Mouse (Mus musculus): ENCODE results near the gene Cat. TPM values are rescaled to one million over a fixed set of nuclear protein-coding genes. Genes with fewer than 3 reads are reported as not detected.

Gene Cat
- polyA plus RNA-seq, 1 experiment from 2014 or later = 92.1 TPM

GRCm38 (mm10) chr2:103455748-103456147, 29.2 kb downstream of the Cat start:
- Histone ChIP-seq H3K9me3 (no peaks in the 10 kb centered on the region), H3K4me2 (no peak overlapping the region), H3K27ac (replicated peaks) (no peak overlapping the region), H3K4me1 (replicated peaks) (no peaks in the 10 kb centered on the region), H3K36me3 (peaks cover 74% of the 10 kb centered on the region), H3K9ac (no peak overlapping the region), H3K4me3 (no peak overlapping the region), H3K27me3 (no peaks in the 10 kb centered on the region)
- no peak for ATAC-seq (ENCODE audit: low read depth)
- WGBS = 97% methylated on average over 7 of the region's 7 CpGs

- WGBS = 90% methylated on average over 5 of the region's 5 CpGs
- H3K9me3 ChIP-seq = no peaks in the 10 kb centered on the region
- no peak for ATAC-seq (ENCODE audit: low read depth)
- H3K9ac ChIP-seq = no peak overlapping the region
- no peaks in the 10 kb centered on the region for H3K27me3 ChIP-seq
- no peak overlapping the region for H3K4me3 ChIP-seq
- no peak overlapping the region for H3K4me2 ChIP-seq
- no peaks in the 10 kb centered on the region for H3K4me1 ChIP-seq (replicated peaks)
- H3K27ac ChIP-seq (replicated peaks) = no peak overlapping the region
- peaks cover 44% of the 10 kb centered on the region for H3K36me3 ChIP-seq
Observed at GRCm38 (mm10) chr2:103452550-103452949, 32.4 kb downstream of the Cat start.

DNA sequence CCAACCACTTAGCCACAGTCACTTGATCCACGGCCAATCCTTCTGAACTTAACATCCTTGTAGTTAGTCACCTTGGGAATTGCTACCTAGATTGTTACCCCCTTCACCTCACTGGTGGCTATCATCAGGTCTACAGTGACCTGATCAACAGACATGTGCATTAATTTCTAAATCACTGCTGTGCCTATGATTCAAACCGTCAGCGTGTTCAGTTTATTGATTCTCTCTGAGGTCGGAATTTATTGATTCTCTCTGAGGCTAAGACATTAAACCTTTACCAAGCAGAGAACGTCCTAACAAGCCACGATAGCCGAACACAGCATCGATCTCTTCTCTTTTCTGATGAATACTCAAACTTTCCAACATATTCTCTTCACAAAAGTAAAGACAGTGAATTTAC, 34.7 kb downstream of the Cat start:
- WGBS = 82% methylated on average over 8 of the region's 8 CpGs
- H3K27me3 ChIP-seq = no peaks in the 10 kb centered on the region
- peaks cover 30% of the 10 kb centered on the region for H3K36me3 ChIP-seq
- H3K27ac ChIP-seq (replicated peaks) = no peak overlapping the region
- no peak overlapping the region for H3K4me3 ChIP-seq
- no peak for ATAC-seq (ENCODE audit: low read depth)
- H3K4me1 ChIP-seq (replicated peaks) = no peaks in the 10 kb centered on the region
- H3K9me3 ChIP-seq = no peaks in the 10 kb centered on the region
- no peak overlapping the region for H3K9ac ChIP-seq
- no peak overlapping the region for H3K4me2 ChIP-seq

GRCm38 (mm10) chr2:103449813-103450212, 35.1 kb downstream of the Cat start:
- Histone ChIP-seq H3K9ac (no peak overlapping the region), H3K27ac (replicated peaks) (no peak overlapping the region), H3K27me3 (no peaks in the 10 kb centered on the region), H3K9me3 (no peaks in the 10 kb centered on the region), H3K4me1 (replicated peaks) (no peaks in the 10 kb centered on the region), H3K4me2 (no peak overlapping the region), H3K4me3 (no peak overlapping the region), H3K36me3 (peaks cover 25% of the 10 kb centered on the region)
- ATAC-seq (ENCODE audit: low read depth) = no peak
- WGBS = 86% methylated on average over 7 of the region's 7 CpGs

DNA sequence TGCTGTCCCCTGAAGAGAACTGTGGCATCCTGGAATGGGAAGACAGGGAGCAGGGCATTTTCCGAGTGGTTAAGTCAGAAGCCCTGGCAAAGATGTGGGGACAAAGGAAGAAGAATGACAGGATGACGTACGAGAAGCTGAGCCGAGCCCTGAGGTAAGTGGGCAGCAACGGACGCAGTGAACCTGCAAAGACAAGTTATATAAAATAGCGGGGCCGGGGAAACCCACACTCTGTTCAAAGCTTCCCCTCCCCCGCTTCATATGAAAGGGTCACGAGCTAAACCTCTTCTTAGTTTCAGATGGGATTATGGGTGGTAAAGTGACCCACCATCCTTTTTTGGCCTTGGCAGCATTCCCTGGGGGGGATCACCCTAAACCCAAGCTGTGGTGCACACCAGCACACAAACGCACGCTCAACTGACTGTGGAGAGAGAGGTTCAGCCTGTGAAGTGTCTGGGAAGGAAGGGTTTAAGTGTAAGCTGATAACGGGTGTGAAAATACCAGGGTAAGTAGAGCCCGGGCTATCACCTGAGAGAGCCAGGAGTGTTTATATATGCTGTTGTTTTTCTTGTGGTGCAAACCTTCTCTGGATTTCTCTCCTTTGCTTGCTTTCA, 35.9 kb downstream of the Cat start:
- H3K27ac ChIP-seq (replicated peaks) = no peak overlapping the region
- WGBS = 64% methylated on average over 14 of the region's 14 CpGs
- H3K4me1 ChIP-seq (replicated peaks) = no peaks in the 10 kb centered on the region
- H3K9ac ChIP-seq = no peak overlapping the region
- H3K9me3 ChIP-seq = no peaks in the 10 kb centered on the region
- H3K4me3 ChIP-seq = no peak overlapping the region
- H3K4me2 ChIP-seq = no peak overlapping the region
- ATAC-seq (ENCODE audit: low read depth) = no peak
- H3K36me3 ChIP-seq = peaks cover 17% of the 10 kb centered on the region
- no peaks in the 10 kb centered on the region for H3K27me3 ChIP-seq

- ATAC-seq (ENCODE audit: low read depth) = no peak
Observed at GRCm38 (mm10) chr2:103446326-103446725, 38.6 kb downstream of the Cat start.

DNA sequence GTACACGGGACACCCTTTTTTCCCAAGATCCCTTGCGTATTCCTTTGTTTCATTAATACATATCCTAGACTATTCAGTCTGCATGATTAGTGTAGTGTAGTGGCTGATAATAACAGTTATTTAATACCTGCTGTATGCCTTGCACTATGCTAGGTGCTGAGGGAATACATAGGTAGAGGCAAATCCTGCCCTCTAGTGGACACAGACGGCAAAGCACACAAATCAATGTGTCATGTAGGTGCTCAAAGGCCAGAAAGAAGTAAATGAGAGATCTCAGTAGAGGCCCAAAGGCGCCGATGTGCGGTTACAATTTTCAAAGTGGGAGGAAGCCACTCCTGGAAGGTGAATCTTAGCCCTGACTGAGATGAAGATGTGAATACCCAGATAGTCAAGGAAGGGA, 39.2 kb downstream of the Cat start:
- Histone ChIP-seq H3K9me3 (no peaks in the 10 kb centered on the region), H3K4me1 (replicated peaks) (no peaks in the 10 kb centered on the region), H3K27ac (replicated peaks) (no peak overlapping the region), H3K9ac (no peak overlapping the region), H3K27me3 (no peaks in the 10 kb centered on the region), H3K36me3 (no peaks in the 10 kb centered on the region), H3K4me2 (no peak overlapping the region), H3K4me3 (no peak overlapping the region)
- ATAC-seq (ENCODE audit: low read depth) = no peak
- 69% methylated on average over 6 of the region's 6 CpGs for WGBS

More at GRCm38 (mm10) chr2:103446326-103446725, 38.6 kb downstream of the Cat start:
- WGBS = 90% methylated on average over 6 of the region's 6 CpGs
- Histone ChIP-seq H3K9me3 (no peaks in the 10 kb centered on the region), H3K27ac (replicated peaks) (no peak overlapping the region), H3K36me3 (no peaks in the 10 kb centered on the region), H3K9ac (no peak overlapping the region), H3K27me3 (no peaks in the 10 kb centered on the region), H3K4me1 (replicated peaks) (no peaks in the 10 kb centered on the region), H3K4me2 (no peak overlapping the region), H3K4me3 (no peak overlapping the region)

- no peaks in the 10 kb centered on the region for H3K27me3 ChIP-seq
- H3K4me2 ChIP-seq = peak overlapping the region; percentile 52
- WGBS = 5% methylated on average over 12 of the region's 12 CpGs
- peak; percentile 62; the same call in 1 of the 2 replicates for ATAC-seq (ENCODE audit: low read depth)
- H3K9ac ChIP-seq = peak overlapping the region; percentile 63
- peak overlapping the region; percentile 25; the same call in 1 of the 2 replicates for H3K4me3 ChIP-seq
- H3K36me3 ChIP-seq = no peaks in the 10 kb centered on the region
- H3K9me3 ChIP-seq = no peaks in the 10 kb centered on the region
- peaks cover 12% of the 10 kb centered on the region for H3K4me1 ChIP-seq (replicated peaks)
- no peak overlapping the region for H3K27ac ChIP-seq (replicated peaks)
Observed at GRCm38 (mm10) chr2:103439710-103440109, 45.2 kb downstream of the Cat start.

DNA sequence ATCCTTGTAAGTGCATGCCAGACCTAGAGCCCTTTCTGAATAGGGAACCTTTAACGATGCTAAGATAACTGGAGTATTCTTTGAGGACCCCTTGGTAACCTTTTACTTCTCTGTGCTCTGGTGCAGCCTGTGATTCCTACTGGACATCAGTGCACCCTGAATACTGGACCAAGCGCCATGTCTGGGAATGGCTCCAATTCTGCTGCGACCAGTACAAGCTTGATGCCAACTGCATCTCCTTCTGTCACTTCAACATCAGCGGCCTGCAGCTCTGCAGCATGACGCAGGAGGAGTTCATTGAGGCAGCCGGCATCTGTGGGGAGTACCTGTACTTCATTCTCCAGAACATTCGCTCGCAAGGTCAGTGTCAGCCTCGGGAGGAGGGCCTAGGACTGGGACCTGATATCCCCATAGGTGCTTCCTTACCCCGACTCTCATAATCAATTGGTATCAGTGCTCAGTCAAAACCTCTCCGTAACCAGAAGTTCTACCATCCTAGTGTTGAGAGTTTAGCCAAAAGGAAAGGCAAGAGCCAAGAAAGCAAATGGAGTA, 45.8 kb downstream of the Cat start:
- Histone ChIP-seq H3K4me1 (replicated peaks) (peaks cover 12% of the 10 kb centered on the region), H3K9ac (no peak overlapping the region), H3K9me3 (no peaks in the 10 kb centered on the region), H3K36me3 (no peaks in the 10 kb centered on the region), H3K4me2 (no peak overlapping the region), H3K4me3 (no peak overlapping the region), H3K27me3 (no peaks in the 10 kb centered on the region), H3K27ac (replicated peaks) (no peak overlapping the region)
- 94% methylated on average over 11 of the region's 11 CpGs for WGBS
- ATAC-seq (ENCODE audit: low read depth) = no peak

GRCm38 (mm10) chr2:103436534-103436933, 48.4 kb downstream of the Cat start:
- Histone ChIP-seq H3K4me2 (no peak overlapping the region), H3K27ac (replicated peaks) (no peak overlapping the region), H3K4me1 (replicated peaks) (peaks cover 12% of the 10 kb centered on the region), H3K36me3 (no peaks in the 10 kb centered on the region), H3K9ac (no peak overlapping the region), H3K4me3 (no peak overlapping the region), H3K9me3 (no peaks in the 10 kb centered on the region), H3K27me3 (no peaks in the 10 kb centered on the region)
- ATAC-seq (ENCODE audit: low read depth) = no peak
- WGBS = 45% methylated on average over 5 of the region's 5 CpGs

GRCm38 (mm10) chr2:103435110-103435509, 49.9 kb downstream of the Cat start:
- Histone ChIP-seq H3K4me2 (no peak overlapping the region), H3K27ac (replicated peaks) (no peak overlapping the region), H3K27me3 (no peaks in the 10 kb centered on the region), H3K4me1 (replicated peaks) (peaks cover 12% of the 10 kb centered on the region), H3K9me3 (no peaks in the 10 kb centered on the region), H3K36me3 (no peaks in the 10 kb centered on the region), H3K4me3 (no peak overlapping the region), H3K9ac (no peak overlapping the region)
- WGBS = 77% methylated on average over 2 of the region's 2 CpGs
- ATAC-seq (ENCODE audit: low read depth) = no peak

DNA sequence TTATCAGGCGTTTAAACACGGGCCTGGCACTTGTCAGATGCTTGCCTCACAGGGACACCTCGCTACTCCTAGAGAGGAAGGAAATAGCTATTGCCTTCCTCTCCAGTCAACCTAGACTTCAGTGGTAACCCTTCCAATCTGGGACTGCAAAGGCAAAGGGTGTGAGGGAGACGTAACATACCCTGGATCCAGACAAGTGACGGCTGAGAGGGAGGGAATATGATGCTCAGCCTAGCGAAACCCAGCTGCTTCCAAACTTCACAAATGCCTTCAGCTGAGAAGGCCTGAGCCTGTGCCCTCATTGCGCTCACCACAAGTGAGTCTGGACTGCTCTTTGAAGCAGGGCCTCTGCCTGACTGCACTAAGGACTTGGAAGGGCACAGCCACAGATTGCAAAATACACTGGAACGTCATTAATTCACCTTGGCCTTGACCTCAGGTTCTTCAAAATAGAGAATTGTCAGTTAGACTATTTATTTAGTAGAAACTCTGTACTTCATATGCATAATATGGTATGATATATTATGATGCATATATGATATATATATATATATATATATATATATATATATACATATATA, 52.2 kb downstream of the Cat start:
- no peak for ATAC-seq (ENCODE audit: low read depth)
- H3K4me3 ChIP-seq = no peak overlapping the region
- H3K9me3 ChIP-seq = no peaks in the 10 kb centered on the region
- WGBS = 83% methylated on average over 8 of the region's 8 CpGs
- H3K27me3 ChIP-seq = no peaks in the 10 kb centered on the region
- peaks cover 7% of the 10 kb centered on the region; the same call in 1 of the 2 replicates for H3K4me1 ChIP-seq (replicated peaks)
- no peak overlapping the region for H3K27ac ChIP-seq (replicated peaks)
- no peaks in the 10 kb centered on the region for H3K36me3 ChIP-seq
- no peak overlapping the region for H3K9ac ChIP-seq
- no peak overlapping the region for H3K4me2 ChIP-seq

DNA sequence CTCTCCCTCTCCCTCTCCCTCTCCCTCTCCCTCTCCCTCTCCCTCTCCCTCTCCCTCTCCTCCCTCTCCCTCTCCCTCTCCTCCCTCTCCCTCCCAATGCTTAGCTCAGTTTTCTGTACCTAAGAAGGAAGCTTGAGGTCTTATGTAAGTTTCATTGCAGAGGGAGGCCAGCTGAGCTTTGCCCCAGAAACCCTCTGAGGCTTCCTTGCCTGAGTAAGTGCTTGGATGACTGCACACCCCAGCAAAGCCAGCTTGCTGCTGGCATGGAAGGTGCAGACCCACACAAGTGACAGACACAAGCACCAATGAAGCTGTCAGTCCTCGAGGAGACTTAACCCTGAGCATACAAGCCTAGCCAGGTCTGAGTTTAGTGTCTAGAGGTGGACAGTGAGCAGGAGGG, 54.2 kb downstream of the Cat start:
- 62% methylated on average over 1 of the region's 1 CpGs for WGBS
- no peak for ATAC-seq (ENCODE audit: low read depth)
- H3K36me3 ChIP-seq = no peaks in the 10 kb centered on the region

More for the DNA sequence above, 54.2 kb downstream of the Cat start:
- H3K9ac ChIP-seq = no peak overlapping the region
- no peaks in the 10 kb centered on the region for H3K9me3 ChIP-seq
- H3K4me3 ChIP-seq = no peak overlapping the region
- H3K4me2 ChIP-seq = no peak overlapping the region
- H3K27me3 ChIP-seq = no peaks in the 10 kb centered on the region
- H3K27ac ChIP-seq (replicated peaks) = no peak overlapping the region
- H3K4me1 ChIP-seq (replicated peaks) = no peaks in the 10 kb centered on the region
